Mouse (Mus musculus): ENCODE measurements around the gene Lcmt2. TPM values are rescaled to one million over a fixed set of nuclear protein-coding genes. Genes with fewer than 3 reads are reported as not detected.

The Lcmt2 gene
- polyA plus RNA-seq (2014; fragmentation: Nextera tagmentation; extraction: Ambion mirVana): 16.8 and 17.1 TPM in 2 replicates

DNA sequence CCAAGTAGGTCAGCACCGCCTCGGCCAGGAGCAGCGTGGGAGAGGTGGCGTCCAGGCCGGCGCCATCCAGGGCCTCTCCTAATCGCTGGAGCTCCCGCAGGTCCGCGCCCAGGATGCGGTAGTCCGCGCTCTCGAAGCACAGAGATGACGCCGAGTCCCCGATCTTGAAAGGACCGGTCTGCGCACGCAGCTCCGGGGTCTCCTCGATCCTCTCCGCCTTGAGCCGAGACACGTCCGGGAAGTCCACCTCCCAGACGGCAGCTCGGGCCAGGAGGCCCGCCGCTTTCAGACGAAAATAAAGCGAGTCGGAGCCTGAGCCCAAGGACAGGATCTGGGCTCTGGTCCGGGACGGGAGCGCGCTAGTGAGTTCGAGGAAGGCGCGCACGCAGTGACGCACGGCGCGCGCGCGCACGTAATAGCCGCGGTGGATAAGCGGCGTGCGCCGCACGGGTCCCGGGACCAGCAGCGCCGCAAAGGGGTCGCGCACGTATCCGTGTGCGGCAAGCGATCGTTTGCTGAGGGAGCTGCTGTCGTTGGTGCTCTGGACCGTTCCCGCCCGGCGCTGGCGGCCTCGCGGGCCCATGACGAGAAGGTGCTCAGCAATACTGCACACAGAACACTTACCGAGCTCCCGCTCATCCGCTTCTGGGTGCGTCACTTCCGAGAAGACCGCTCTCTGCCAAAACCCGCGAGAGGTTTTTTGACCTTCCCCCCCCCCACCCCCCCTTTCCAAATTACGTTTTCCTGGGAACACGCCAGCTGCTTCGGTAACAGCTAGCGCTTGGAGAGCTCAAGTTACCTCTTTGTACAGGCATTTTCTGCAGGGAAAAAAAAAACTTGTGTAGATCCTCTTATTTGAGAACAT is at the start of gene Lcmt2, which contains the start of gene Adal:
Gene Lcmt2 (minus strand): TSS at position 636 of the 865 bp plus-strand sequence.
Gene Adal (plus strand): TSS at position 411 of the 865 bp plus-strand sequence.
- H3K27me3 ChIP-seq (replicated peaks; ENCODE audit: control insufficient read depth, insufficient read depth, low read length): no peaks in the 10 kb centered on the region
- peaks cover 14% of the 10 kb centered on the region for H3K36me3 ChIP-seq (ENCODE audit: control insufficient read depth, insufficient read depth, low read length)
- peak within 1 kb of the TSS; percentile 90 for H3K4me2 ChIP-seq
- ATAC-seq (replicated peaks; ENCODE audit: low FRiP score) (peak; percentile 94), DNase-seq (ENCODE audit: low spot score) (peak; percentile 90)
- peak within 1 kb of the TSS; percentile 92 for H3K9ac ChIP-seq (ENCODE audit: low read depth, low read length)
- H3K27ac ChIP-seq (ENCODE audit: low read depth, low read length): peak within 1 kb of the TSS; percentile 82
- WGBS: 1% methylated on average over 87 of the region's 87 CpGs
- H3K4me1 ChIP-seq (replicated peaks; ENCODE audit: control insufficient read depth, insufficient read depth, low read length): peaks cover 20% of the 10 kb centered on the region
- 0 out of 2 replicates have a peak, but pooled peaks cover under 1% of the 10 kb centered on the region for H3K9me3 ChIP-seq (ENCODE audit: control insufficient read depth, low read length)
- peak within 1 kb of the TSS; percentile 78 for H3K4me3 ChIP-seq (ENCODE audit: low read depth, low read length)

DNA sequence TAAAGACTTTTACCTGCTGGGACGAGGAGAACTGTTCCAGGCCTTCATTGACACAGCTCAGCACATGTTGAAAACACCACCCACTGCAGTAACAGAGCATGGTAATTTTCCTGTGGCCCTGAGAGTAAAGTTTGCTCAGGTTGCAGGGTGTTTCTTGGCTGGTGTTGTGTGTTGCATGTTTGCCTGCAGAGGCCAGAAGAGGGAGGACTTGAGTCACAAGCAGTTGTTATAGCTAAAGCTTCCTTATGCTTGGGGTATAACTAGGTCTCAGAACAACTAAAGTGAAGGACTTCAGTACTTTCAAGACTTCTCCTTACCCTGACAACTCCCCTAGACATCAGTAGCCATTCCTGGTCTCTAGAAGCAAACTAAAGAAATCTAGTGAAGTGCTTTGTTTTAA is 48.1 kb upstream of the Lcmt2 start:
- Histone ChIP-seq H3K36me3 (ENCODE audit: control insufficient read depth, insufficient read depth, low read length) (peaks cover 44% of the 10 kb centered on the region), H3K27me3 (replicated peaks; ENCODE audit: control insufficient read depth, insufficient read depth, low read length) (no peaks in the 10 kb centered on the region), H3K9ac (ENCODE audit: low read depth, low read length) (no peak overlapping the region), H3K4me3 (ENCODE audit: low read depth, low read length) (no peak overlapping the region), H3K9me3 (ENCODE audit: control insufficient read depth, low read length) (no peaks in the 10 kb centered on the region), H3K4me1 (replicated peaks; ENCODE audit: control insufficient read depth, insufficient read depth, low read length) (no peaks in the 10 kb centered on the region), H3K27ac (ENCODE audit: low read depth, low read length) (no peak overlapping the region), H3K4me2 (no peak overlapping the region)
- ATAC-seq (replicated peaks; ENCODE audit: low FRiP score) (no peak), DNase-seq (ENCODE audit: low spot score) (no peak)
- 77% methylated on average over 1 of the region's 1 CpGs for WGBS

DNA sequence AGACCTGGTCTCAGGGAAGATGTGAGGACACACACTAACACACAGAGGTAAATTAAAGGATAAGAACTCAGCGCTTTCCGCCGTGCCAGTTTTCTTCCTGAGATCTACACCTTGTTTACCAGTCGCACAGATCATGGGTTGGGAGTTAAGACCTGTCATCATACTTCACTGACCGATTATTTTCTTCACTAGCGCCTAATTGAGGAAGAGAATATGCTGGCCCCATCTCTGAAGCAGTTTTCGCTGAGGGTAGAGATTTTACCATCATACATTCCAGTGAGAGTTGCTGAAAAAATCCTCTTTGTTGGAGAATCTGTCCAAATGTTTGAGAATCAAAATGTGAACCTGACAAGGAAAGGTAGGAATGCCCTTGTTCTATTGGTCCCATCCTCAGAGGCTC is 43.7 kb upstream of the Lcmt2 start:
- peaks cover 25% of the 10 kb centered on the region for H3K36me3 ChIP-seq (ENCODE audit: control insufficient read depth, insufficient read depth, low read length)
- H3K9me3 ChIP-seq (ENCODE audit: control insufficient read depth, low read length): no peaks in the 10 kb centered on the region
- no peaks in the 10 kb centered on the region for H3K4me1 ChIP-seq (replicated peaks; ENCODE audit: control insufficient read depth, insufficient read depth, low read length)
- ATAC-seq (replicated peaks; ENCODE audit: low FRiP score) (no peak), DNase-seq (ENCODE audit: low spot score) (no peak)
- no peak overlapping the region for H3K9ac ChIP-seq (ENCODE audit: low read depth, low read length)
- no peak overlapping the region for H3K27ac ChIP-seq (ENCODE audit: low read depth, low read length)
- no peak overlapping the region for H3K4me2 ChIP-seq
- no peaks in the 10 kb centered on the region for H3K27me3 ChIP-seq (replicated peaks; ENCODE audit: control insufficient read depth, insufficient read depth, low read length)
- H3K4me3 ChIP-seq (ENCODE audit: low read depth, low read length): no peak overlapping the region
- WGBS: 92% methylated on average over 7 of the region's 7 CpGs

DNA sequence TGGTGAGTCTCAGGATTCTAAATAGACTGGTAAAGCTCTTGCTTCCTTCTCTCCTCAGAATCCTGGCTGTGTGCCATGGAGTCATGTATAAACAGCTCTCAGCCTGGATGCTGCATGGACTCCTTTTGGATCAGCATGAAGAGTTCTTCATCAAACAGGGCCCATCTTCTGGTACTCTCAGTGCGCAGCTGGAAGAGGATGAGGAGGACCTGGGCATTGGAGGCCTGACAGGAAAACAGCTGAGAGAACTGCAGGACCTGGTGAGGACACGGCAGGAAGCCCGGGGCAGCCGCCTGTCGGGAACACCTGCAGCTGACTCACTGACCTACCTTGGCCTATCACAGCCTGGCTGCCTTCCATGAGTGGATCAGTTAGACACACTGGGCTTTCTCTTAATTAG is 43.0 kb upstream of the Lcmt2 start:
- Histone ChIP-seq H3K27me3 (replicated peaks; ENCODE audit: control insufficient read depth, insufficient read depth, low read length) (no peaks in the 10 kb centered on the region), H3K4me2 (no peak overlapping the region), H3K9ac (ENCODE audit: low read depth, low read length) (no peak overlapping the region), H3K36me3 (ENCODE audit: control insufficient read depth, insufficient read depth, low read length) (peaks cover 28% of the 10 kb centered on the region), H3K4me1 (replicated peaks; ENCODE audit: control insufficient read depth, insufficient read depth, low read length) (no peaks in the 10 kb centered on the region), H3K9me3 (ENCODE audit: control insufficient read depth, low read length) (no peaks in the 10 kb centered on the region), H3K27ac (ENCODE audit: low read depth, low read length) (no peak overlapping the region), H3K4me3 (ENCODE audit: low read depth, low read length) (no peak overlapping the region)
- DNase-seq (ENCODE audit: low spot score) (no peak), ATAC-seq (replicated peaks; ENCODE audit: low FRiP score) (no peak)
- WGBS: 89% methylated on average over 5 of the region's 5 CpGs

DNA sequence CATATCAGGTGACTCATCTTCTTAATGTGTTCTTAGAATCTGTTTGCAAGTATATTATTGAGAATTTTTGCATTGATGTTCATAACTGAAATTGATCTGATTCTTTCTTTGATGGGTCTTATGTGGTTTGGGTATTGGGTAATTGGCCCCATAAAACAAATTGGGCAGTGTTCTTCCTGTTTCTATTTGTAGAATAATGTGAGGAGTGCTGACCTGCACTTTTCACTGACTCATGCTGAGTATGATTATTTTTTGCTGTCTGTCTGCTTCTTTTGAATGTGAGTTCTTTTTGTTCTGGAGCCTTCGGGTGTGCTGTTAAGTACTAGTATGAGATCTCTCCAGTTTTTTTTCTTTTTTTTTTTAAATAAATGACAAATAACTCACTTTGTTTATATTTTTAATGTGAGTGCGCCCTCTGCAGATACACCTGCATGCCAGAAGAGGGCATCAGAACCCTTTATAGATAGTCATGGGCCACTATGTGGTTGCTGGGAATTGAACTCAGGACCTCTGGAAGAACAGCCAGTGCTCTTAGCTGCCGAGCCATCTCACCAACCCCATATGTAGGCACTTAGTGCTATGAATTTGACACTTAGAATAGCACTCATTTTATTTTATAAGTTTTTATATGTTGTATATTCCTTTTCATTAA is 38.5 kb upstream of the Lcmt2 start:
- H3K27ac ChIP-seq (ENCODE audit: low read depth, low read length): no peak overlapping the region
- ATAC-seq (replicated peaks; ENCODE audit: low FRiP score): no peak
- no peaks in the 10 kb centered on the region for H3K4me1 ChIP-seq (replicated peaks; ENCODE audit: control insufficient read depth, insufficient read depth, low read length)
- no peak overlapping the region for H3K9ac ChIP-seq (ENCODE audit: low read depth, low read length)
- no peak overlapping the region for H3K4me3 ChIP-seq (ENCODE audit: low read depth, low read length)
- 85% methylated on average over 3 of the region's 3 CpGs for whole genome bisulfite sequencing
- no peak overlapping the region for H3K4me2 ChIP-seq
- no peaks in the 10 kb centered on the region for H3K9me3 ChIP-seq (ENCODE audit: control insufficient read depth, low read length)
- no peak for DNase-seq (ENCODE audit: low spot score)
- peaks cover 31% of the 10 kb centered on the region for H3K36me3 ChIP-seq (ENCODE audit: control insufficient read depth, insufficient read depth, low read length)
- H3K27me3 ChIP-seq (replicated peaks; ENCODE audit: control insufficient read depth, insufficient read depth, low read length): no peaks in the 10 kb centered on the region

DNA sequence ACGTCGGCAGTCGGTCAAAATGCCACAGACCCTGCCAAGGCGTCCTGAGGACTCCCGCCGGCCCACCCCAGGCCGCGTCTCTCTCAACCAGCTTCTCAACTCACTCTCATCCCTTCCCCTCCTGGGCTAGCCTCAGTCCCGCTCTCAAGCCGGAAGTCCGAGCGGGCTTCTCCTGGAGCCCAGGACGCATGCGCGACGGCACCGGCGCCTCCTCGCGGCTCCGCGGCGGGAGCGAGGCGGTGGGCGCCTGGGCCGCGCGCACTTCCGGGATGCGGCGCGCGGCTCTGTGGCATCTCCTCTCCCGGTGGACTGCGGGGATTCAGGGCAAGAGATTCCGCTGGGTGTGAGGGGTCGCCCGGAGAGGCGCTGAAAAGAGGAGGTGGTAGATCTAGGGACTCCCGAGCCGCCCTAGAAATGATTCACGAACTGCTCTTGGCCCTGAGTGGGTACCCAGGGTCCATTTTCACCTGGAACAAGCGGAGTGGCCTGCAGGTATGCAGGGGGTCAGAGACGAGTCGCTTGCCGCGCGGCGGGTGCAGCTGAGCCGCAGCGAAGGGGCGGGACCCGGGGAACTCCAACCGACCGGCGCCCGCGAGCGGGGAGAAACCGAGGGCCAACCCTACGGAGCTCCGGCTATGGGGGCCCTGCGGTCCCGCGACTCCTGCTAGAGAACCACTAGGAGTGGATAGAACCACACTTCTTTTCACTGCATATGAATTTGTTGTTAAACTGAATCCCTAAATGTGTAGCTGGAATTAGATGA is 30.7 kb upstream of the Lcmt2 start, which contains the start of gene Zscan29:
Gene Zscan29 (minus strand): TSS at position 146 of the 763 bp plus-strand sequence.
- Histone ChIP-seq H3K27ac (ENCODE audit: low read depth, low read length) (peak within 1 kb of the TSS; percentile 84), H3K9me3 (ENCODE audit: control insufficient read depth, low read length) (no peaks in the 10 kb centered on the region), H3K27me3 (replicated peaks; ENCODE audit: control insufficient read depth, insufficient read depth, low read length) (no peaks in the 10 kb centered on the region), H3K4me3 (ENCODE audit: low read depth, low read length) (peak within 1 kb of the TSS; percentile 86), H3K36me3 (ENCODE audit: control insufficient read depth, insufficient read depth, low read length) (peaks cover 11% of the 10 kb centered on the region; the same call in 1 of the 2 replicates), H3K4me2 (peak within 1 kb of the TSS; percentile 99), H3K9ac (ENCODE audit: low read depth, low read length) (peak within 1 kb of the TSS; percentile 83), H3K4me1 (replicated peaks; ENCODE audit: control insufficient read depth, insufficient read depth, low read length) (peaks cover 20% of the 10 kb centered on the region)
- peak; percentile 95 for ATAC-seq (replicated peaks; ENCODE audit: low FRiP score)
- under 1% methylated on average over 66 of the region's 66 CpGs for WGBS
- peak; percentile 86 for DNase-seq (ENCODE audit: low spot score)

DNA sequence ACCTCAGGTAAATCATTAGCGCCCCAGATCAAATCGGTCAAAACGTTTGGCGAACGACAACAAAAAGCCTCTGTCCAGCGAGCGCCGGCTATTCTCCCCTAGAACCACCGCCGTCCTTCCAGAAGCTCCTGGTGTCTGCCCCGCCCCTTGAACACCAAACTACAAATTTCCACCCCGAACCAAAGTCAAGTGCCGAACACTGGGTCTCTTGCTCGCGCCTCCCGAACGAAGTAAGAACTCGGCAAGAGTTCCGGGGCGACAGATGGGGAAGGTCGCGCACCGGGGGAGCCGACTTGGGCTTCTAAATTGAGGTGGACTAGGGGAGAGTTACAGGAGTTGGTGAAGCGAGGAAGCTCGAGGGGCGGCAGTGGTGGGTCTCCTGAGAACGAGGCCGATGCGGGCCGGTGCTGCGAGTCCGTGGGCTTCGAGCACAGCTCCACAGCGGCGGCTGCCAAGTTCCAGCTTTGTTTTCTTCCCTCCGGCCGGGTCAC is 30.1 kb upstream of the Lcmt2 start, which contains the start of gene Tubgcp4:
Gene Tubgcp4 (plus strand): TSS at position 174 of the 491 bp plus-strand sequence.
- peak within 1 kb of the TSS; percentile 83 for H3K9ac ChIP-seq (ENCODE audit: low read depth, low read length)
- ATAC-seq (replicated peaks; ENCODE audit: low FRiP score): peak; percentile 38; the same call in 1 of the 2 replicates
- WGBS: 1% methylated on average over 36 of the region's 38 CpGs

DNA sequence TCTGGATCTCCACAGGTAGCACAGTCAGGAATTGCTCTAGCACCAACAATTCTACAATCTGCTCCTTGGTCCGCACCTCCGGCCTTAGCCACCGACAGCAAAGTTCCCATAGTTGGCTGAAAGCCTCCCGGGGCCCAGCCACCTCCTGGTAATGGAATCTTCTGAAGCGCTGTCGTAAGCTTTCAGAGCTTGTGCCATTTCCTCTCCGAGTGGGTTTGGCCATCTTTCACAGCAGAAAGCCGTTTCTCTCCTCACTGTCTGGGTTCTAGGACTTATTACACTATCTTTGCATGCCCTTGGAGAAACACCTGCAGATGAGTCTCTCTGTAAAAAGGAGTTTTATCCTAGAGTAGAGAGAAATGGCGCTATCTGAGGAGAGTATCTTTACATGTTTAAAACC is 29.4 kb upstream of the Lcmt2 start:
- Histone ChIP-seq H3K9me3 (ENCODE audit: control insufficient read depth, low read length) (no peaks in the 10 kb centered on the region), H3K27me3 (replicated peaks; ENCODE audit: control insufficient read depth, insufficient read depth, low read length) (no peaks in the 10 kb centered on the region), H3K9ac (ENCODE audit: low read depth, low read length) (peak overlapping the region; percentile 83), H3K27ac (ENCODE audit: low read depth, low read length) (0 out of 2 replicates have a peak overlapping the region, but pooled peaks have one; percentile 84), H3K4me1 (replicated peaks; ENCODE audit: control insufficient read depth, insufficient read depth, low read length) (peaks cover 20% of the 10 kb centered on the region), H3K4me2 (peak overlapping the region; percentile 99), H3K4me3 (ENCODE audit: low read depth, low read length) (peak overlapping the region; percentile 86), H3K36me3 (ENCODE audit: control insufficient read depth, insufficient read depth, low read length) (peaks cover 9% of the 10 kb centered on the region; the same call in 1 of the 2 replicates)
- ATAC-seq (replicated peaks; ENCODE audit: low FRiP score): no peak
- WGBS: 8% methylated on average over 9 of the region's 9 CpGs
- no peak for DNase-seq (ENCODE audit: low spot score)

More for the DNA sequence above, 30.1 kb upstream of the Lcmt2 start, which contains the start of gene Tubgcp4:
- Histone ChIP-seq H3K27ac (ENCODE audit: low read depth, low read length) (peak within 1 kb of the TSS; percentile 84), H3K9me3 (ENCODE audit: control insufficient read depth, low read length) (no peaks in the 10 kb centered on the region), H3K4me3 (ENCODE audit: low read depth, low read length) (peak within 1 kb of the TSS; percentile 86), H3K4me1 (replicated peaks; ENCODE audit: control insufficient read depth, insufficient read depth, low read length) (peaks cover 20% of the 10 kb centered on the region), H3K27me3 (replicated peaks; ENCODE audit: control insufficient read depth, insufficient read depth, low read length) (no peaks in the 10 kb centered on the region), H3K36me3 (ENCODE audit: control insufficient read depth, insufficient read depth, low read length) (peaks cover 9% of the 10 kb centered on the region; the same call in 1 of the 2 replicates), H3K4me2 (peak within 1 kb of the TSS; percentile 99)
- peak; percentile 78 for DNase-seq (ENCODE audit: low spot score)
